Mouse (Mus musculus) MEL (cell line): ENCODE data around the gene Inip. TPM values are rescaled to one million over a fixed set of nuclear protein-coding genes. Genes with fewer than 3 reads are reported as not detected.
A peak's percentile ranks its signal among the peaks of the same experiment; 100 is the strongest.

Experiments
- DNase-seq: peaks from one replicate; pipeline ENCODE4 v3.0.0; 2011; ENCODE audit warnings: low read depth, low spot score
- H3K27ac ChIP-seq: 2 replicates; pipeline ENCODE4 v1.5.1; 2012; ENCODE audit warnings: low read depth, mild to moderate bottlenecking, control low read depth, low read length, moderate library complexity; ENCODE audit not compliant: control insufficient read depth
- H3K27me3 ChIP-seq, 2 experiments: fragments of 150-350 bp in 1 of 2; sonication (generic) in 1 of 2; 2 replicates each; pipeline ENCODE4 v1.6.1; 2012; ENCODE audit warnings: low read length in 2 of 2, mild to moderate bottlenecking in 2 of 2, improper control_type of control experiment in 1 of 2, moderate library complexity in 1 of 2; ENCODE audit not compliant: insufficient read depth in 2 of 2, control insufficient read depth in 1 of 2
- H3K36me3 ChIP-seq, 2 experiments: 2 replicates each; pipeline ENCODE4 v1.6.1; 2012 to 2014; ENCODE audit warnings: low read length in 2 of 2, improper control_type of control experiment in 1 of 2, inconsistent platforms in 1 of 2, mild to moderate bottlenecking in 1 of 2; ENCODE audit not compliant: insufficient read depth in 2 of 2, control insufficient read depth in 1 of 2
- H3K4me1 ChIP-seq, 2 experiments: fragments of 150-350 bp in 1 of 2; sonication (generic) in 1 of 2; 2 replicates each; pipeline ENCODE4 v1.6.1; 2012; ENCODE audit warnings: low read length in 2 of 2, improper control_type of control experiment in 1 of 2, mild to moderate bottlenecking in 1 of 2; ENCODE audit not compliant: insufficient read depth in 2 of 2, control insufficient read depth in 1 of 2
- H3K4me3 ChIP-seq, 2 experiments: fragments of 150-350 bp in 1 of 2; sonication (generic) in 1 of 2; 2 replicates each; pipeline ENCODE4 v1.5.1; 2012; ENCODE audit warnings: low read depth in 2 of 2, low read length in 2 of 2, mild to moderate bottlenecking in 2 of 2, moderate library complexity in 2 of 2, control low read depth in 1 of 2, improper control_type of control experiment in 1 of 2; ENCODE audit not compliant: control insufficient read depth in 1 of 2, insufficient read depth in 1 of 2
- H3K79me2 ChIP-seq: 2 replicates; pipeline ENCODE4 v1.6.1; 2012; ENCODE audit warnings: mild to moderate bottlenecking, low read length, moderate library complexity; ENCODE audit not compliant: control insufficient read depth, poor library complexity, insufficient read depth
- H3K9ac ChIP-seq: 2 replicates; pipeline ENCODE4 v1.6.1; 2012; ENCODE audit warnings: low read depth, mild to moderate bottlenecking, control low read depth, low read length, moderate library complexity; ENCODE audit not compliant: control insufficient read depth, poor library complexity, severe bottlenecking
- H3K9me3 ChIP-seq: fragments of 150-350 bp; sonication (generic); replicated peaks from 2 replicates; pipeline ENCODE4 v1.6.1; 2012; ENCODE audit warnings: mild to moderate bottlenecking, low read length, improper control_type of control experiment, moderate library complexity; ENCODE audit not compliant: insufficient read depth
- BHLHE40 ChIP-seq: IDR thresholded peaks from 2 replicates; pipeline ENCODE4 v1.6.1; 2012; ENCODE audit warnings: low read depth, mild to moderate bottlenecking, inconsistent platforms, low read length, improper control_type of control experiment, borderline replicate concordance
- CHD1 ChIP-seq: IDR thresholded peaks from 2 replicates; pipeline ENCODE4 v1.6.1; 2012; ENCODE audit warnings: low read depth, mild to moderate bottlenecking, inconsistent platforms, low read length, improper control_type of control experiment
- CTCF ChIP-seq, 3 experiments: IDR thresholded peaks in 2 of 3; conservative IDR thresholded peaks in 1 of 3; 2 replicates each; pipeline ENCODE4 v1.5.1; 2011 to 2012; ENCODE audit warnings: low read length in 3 of 3, low read depth in 2 of 3, mild to moderate bottlenecking in 2 of 3, improper control_type of control experiment in 1 of 3, inconsistent platforms in 1 of 3, mixed read lengths in 1 of 3, moderate library complexity in 1 of 3; ENCODE audit not compliant: control insufficient read depth in 1 of 3, insufficient read depth in 1 of 3, poor library complexity in 1 of 3, severe bottlenecking in 1 of 3
- ETS1 ChIP-seq: IDR thresholded peaks from 2 replicates; pipeline ENCODE4 v1.6.1; 2012; ENCODE audit warnings: low read depth, mild to moderate bottlenecking, inconsistent platforms, low read length, improper control_type of control experiment, moderate library complexity
- GABPA ChIP-seq: IDR thresholded peaks from 2 replicates; pipeline ENCODE4 v1.6.1; 2012; ENCODE audit warnings: low read depth, mild to moderate bottlenecking, inconsistent platforms, low read length, improper control_type of control experiment, moderate library complexity
- GATA1 ChIP-seq: IDR thresholded peaks from 2 replicates; pipeline ENCODE4 v1.6.1; 2011; ENCODE audit warnings: low read depth, low read length, improper control_type of control experiment
- HCFC1 ChIP-seq: IDR thresholded peaks from 2 replicates; pipeline ENCODE4 v1.6.1; 2012; ENCODE audit warnings: low read depth, mild to moderate bottlenecking, inconsistent platforms, low read length, improper control_type of control experiment, moderate library complexity
- JUND ChIP-seq: IDR thresholded peaks from 2 replicates; pipeline ENCODE4 v1.6.1; 2011; ENCODE audit warnings: low read depth, mild to moderate bottlenecking, improper control_type of control experiment, low read length
- KAT2A ChIP-seq: conservative IDR thresholded peaks from 2 replicates; pipeline ENCODE4 v1.6.1; 2012; ENCODE audit warnings: low read depth, low read length, improper control_type of control experiment, inconsistent platforms
- MAFK ChIP-seq: IDR thresholded peaks from 2 replicates; pipeline ENCODE4 v1.6.1; 2011; ENCODE audit warnings: low read depth, mild to moderate bottlenecking, low read length, improper control_type of control experiment, borderline replicate concordance
- MAX ChIP-seq: IDR thresholded peaks from 2 replicates; pipeline ENCODE4 v1.6.1; 2011; ENCODE audit warnings: low read length, improper control_type of control experiment
- MAZ ChIP-seq: IDR thresholded peaks from 2 replicates; pipeline ENCODE4 v1.6.1; 2012; ENCODE audit warnings: low read depth, mild to moderate bottlenecking, inconsistent platforms, low read length, improper control_type of control experiment
- MXI1 ChIP-seq: IDR thresholded peaks from 2 replicates; pipeline ENCODE4 v1.6.1; 2011; ENCODE audit warnings: mild to moderate bottlenecking, low read depth, low read length, improper control_type of control experiment
- MYB ChIP-seq: IDR thresholded peaks from 2 replicates; pipeline ENCODE4 v1.6.1; 2011; ENCODE audit warnings: mild to moderate bottlenecking, low read depth, low read length, improper control_type of control experiment
- NELFE ChIP-seq: IDR thresholded peaks from 2 replicates; pipeline ENCODE4 v1.6.1; 2011; ENCODE audit warnings: low read depth, low read length, improper control_type of control experiment
- NRF1 ChIP-seq: IDR thresholded peaks from 2 replicates; pipeline ENCODE4 v1.6.1; 2014; ENCODE audit warnings: low read depth, mild to moderate bottlenecking, inconsistent platforms, low read length, improper control_type of control experiment, moderate library complexity; ENCODE audit not compliant: poor library complexity, insufficient read depth, severe bottlenecking
- POLR2A ChIP-seq, 2 experiments: IDR thresholded peaks; 2 replicates each; pipeline ENCODE4 v1.6.1; 2011 to 2012; ENCODE audit warnings: low read length in 2 of 2, mild to moderate bottlenecking in 2 of 2, control low read depth in 1 of 2, improper control_type of control experiment in 1 of 2, low read depth in 1 of 2, moderate library complexity in 1 of 2; ENCODE audit not compliant: control insufficient read depth in 1 of 2, insufficient read depth in 1 of 2, poor library complexity in 1 of 2
- POLR2AphosphoS2 ChIP-seq: IDR thresholded peaks from 2 replicates; pipeline ENCODE4 v1.6.1; 2011; ENCODE audit warnings: low read length, improper control_type of control experiment
- RAD21 ChIP-seq: IDR thresholded peaks from 2 replicates; pipeline ENCODE4 v1.6.1; 2011; ENCODE audit warnings: mild to moderate bottlenecking, low read depth, low read length, improper control_type of control experiment
- RCOR1 ChIP-seq: IDR thresholded peaks from 2 replicates; pipeline ENCODE4 v1.6.1; 2012; ENCODE audit warnings: low read depth, mild to moderate bottlenecking, inconsistent platforms, low read length, improper control_type of control experiment
- SIN3A ChIP-seq: IDR thresholded peaks from 2 replicates; pipeline ENCODE4 v1.6.1; 2012; ENCODE audit warnings: low read length, improper control_type of control experiment, inconsistent platforms
- SMC3 ChIP-seq: IDR thresholded peaks from 2 replicates; pipeline ENCODE4 v1.6.1; 2011; ENCODE audit warnings: low read depth, low read length, improper control_type of control experiment
- TAL1 ChIP-seq: IDR thresholded peaks from 2 replicates; pipeline ENCODE4 v1.6.1; 2012; ENCODE audit warnings: mild to moderate bottlenecking, inconsistent platforms, low read length, moderate library complexity, mixed read lengths
- TCF12 ChIP-seq: IDR thresholded peaks from 2 replicates; pipeline ENCODE4 v1.6.1; 2014; ENCODE audit warnings: low read depth, mild to moderate bottlenecking, inconsistent platforms, low read length, improper control_type of control experiment, moderate library complexity
- UBTF ChIP-seq: IDR thresholded peaks from 2 replicates; pipeline ENCODE4 v1.6.1; 2012; ENCODE audit warnings: low read depth, mild to moderate bottlenecking, inconsistent platforms, low read length, improper control_type of control experiment, moderate library complexity, borderline replicate concordance; ENCODE audit not compliant: insufficient read depth
- USF1 ChIP-seq: IDR thresholded peaks from 2 replicates; pipeline ENCODE4 v1.6.1; 2014; ENCODE audit warnings: low read depth, mild to moderate bottlenecking, inconsistent platforms, low read length, improper control_type of control experiment, moderate library complexity
- ZMIZ1 ChIP-seq: IDR thresholded peaks from 2 replicates; pipeline ENCODE4 v1.6.1; 2012; ENCODE audit warnings: low read depth, mild to moderate bottlenecking, inconsistent platforms, low read length, improper control_type of control experiment, moderate library complexity
- polyA plus RNA-seq, 2 experiments: library from polyadenylated mRNA; stranded (reverse) in 1 of 2; unstranded in 1 of 2; fragments of >175 nt in 1 of 2; fragments of >200 nt in 1 of 2; gene quantifications; 2 replicates each; pipeline versions ENCODE4 v1.2.1 to v1.2.4; 2012; ENCODE audit warnings: low replicate concordance in 2 of 2, low read depth in 1 of 2; ENCODE audit not compliant: insufficient read length in 2 of 2, insufficient read depth in 1 of 2, missing spikeins in 1 of 2
- total RNA-seq: library from RNA; depleted of rRNA; stranded (reverse); fragments of 300-350 nt; gene quantifications from 2 replicates; pipeline ENCODE4 v1.2.3, GENCODE M21; 2012

Inip gene
- total and polyA plus RNA-seq, 3 experiments, result 42.4 to 50.3 TPM; not detected in 1

DNA sequence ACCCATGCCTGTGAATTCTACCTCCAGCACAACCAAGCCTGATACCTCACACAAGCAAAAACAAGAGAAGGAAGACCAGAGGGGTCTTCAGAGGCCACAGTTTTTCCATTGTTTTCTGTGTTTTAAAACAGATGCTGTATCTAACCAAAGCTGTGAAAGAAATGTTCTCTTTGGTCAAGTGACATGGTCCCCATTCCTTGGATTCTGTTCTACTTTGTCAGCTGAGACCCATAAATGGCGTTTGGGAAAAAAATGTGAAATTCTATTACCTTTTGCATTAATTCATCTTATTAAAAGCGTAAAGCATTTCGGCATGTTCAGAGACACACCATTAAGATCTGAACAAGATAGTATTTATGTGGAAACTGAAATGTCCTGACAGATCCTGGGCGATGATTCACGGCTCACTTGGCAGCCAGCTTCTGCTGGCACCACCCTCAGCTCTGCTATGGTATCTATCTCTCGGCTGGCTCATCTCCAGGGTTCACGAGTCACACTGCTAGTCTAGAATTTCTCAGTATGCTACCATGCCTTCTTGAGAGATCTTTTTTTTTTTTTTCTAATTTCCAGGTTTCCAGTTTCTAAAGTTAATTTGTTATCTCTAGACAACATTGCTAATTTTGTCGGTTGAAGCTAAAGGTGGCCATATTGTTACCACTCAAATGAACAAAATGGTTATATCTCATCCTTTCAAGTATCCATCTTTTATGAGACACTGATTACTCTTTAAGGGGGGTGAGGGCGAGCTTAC lies 44.9 kb downstream of the Inip start (continued):
- no peak for TF ChIP-seq NELFE
- TF ChIP-seq BHLHE40, result peak; percentile 33; the same call in 1 of the 2 replicates
- TF ChIP-seq USF1, result no peak
- TF ChIP-seq MAZ, result no peak
- TF ChIP-seq TCF12, result peak; percentile 56; the same call in 1 of the 2 replicates
- no peak; the same call in none of the 2 replicates for TF ChIP-seq GATA1
- TF ChIP-seq RCOR1, result peak; percentile 74
- TF ChIP-seq CHD1, result no peak
- no peak; the same call in 1 of the 2 replicates for TF ChIP-seq SMC3
- TF ChIP-seq UBTF, result no peak
- TF ChIP-seq KAT2A, result no peak
- peak; percentile 78 for TF ChIP-seq ETS1
- peak; percentile 41 for TF ChIP-seq TAL1
- no peak for TF ChIP-seq POLR2AphosphoS2
- TF ChIP-seq JUND, result no peak

DNA sequence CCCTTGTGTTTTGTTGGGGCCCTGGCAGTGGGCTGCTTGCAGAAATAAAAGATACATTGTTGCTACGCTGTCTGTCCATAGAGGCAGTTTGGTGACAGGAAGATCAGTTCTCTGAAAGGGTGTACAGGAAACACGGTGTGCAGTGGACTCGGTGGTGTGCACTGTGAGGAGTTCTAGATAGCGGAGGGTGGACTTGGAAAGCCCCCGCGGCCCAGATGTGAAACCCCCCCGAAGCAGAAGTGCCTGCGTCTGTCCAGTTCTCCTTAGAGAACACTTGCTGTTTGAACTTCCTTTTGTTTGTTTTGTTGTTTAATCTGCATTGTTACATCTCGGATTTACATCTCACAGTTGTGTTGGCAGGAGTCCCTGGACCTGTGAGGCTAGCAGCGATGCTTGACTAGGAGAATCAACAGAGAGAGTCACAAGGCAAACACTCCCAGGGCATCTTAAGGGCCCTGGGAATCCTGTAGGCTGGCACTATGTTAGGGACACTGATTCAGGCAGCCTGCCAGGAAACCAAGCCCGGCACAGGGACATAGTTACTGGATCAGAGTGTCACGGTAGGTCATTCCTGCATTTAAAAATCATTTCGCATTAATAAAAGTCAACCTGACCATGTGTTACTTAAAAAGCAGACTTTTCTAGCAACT lies 47.8 kb downstream of the Inip start:
- Histone ChIP-seq H3K4me3 (no peak overlapping the region), H3K9ac (no peak overlapping the region), H3K27ac (no peak overlapping the region), H3K27me3 (no peaks in the 10 kb centered on the region), H3K79me2 (no peaks in the 10 kb centered on the region), H3K4me1 (peaks cover 9 to 17% of the 10 kb centered on the region in 2 experiments), H3K9me3 (no peaks in the 10 kb centered on the region), H3K36me3 (peaks cover 0 to 15% of the 10 kb centered on the region in 2 experiments; a peak in 2 of 4 replicates)
- no peak for TF ChIP-seq SMC3
- no peak for TF ChIP-seq BHLHE40
- no peak for TF ChIP-seq CTCF (IDR thresholded peaks at IDR 0.05 in 2 of 3, conservative IDR thresholded peaks at IDR 0.05 in 1 of 3; ENCODE audit: control insufficient read depth in 1 of 3, insufficient read depth in 1 of 3, low read depth in 2 of 3, low read length in 3 of 3, poor library complexity in 1 of 3, severe bottlenecking in 1 of 3)
- no peak for TF ChIP-seq NELFE
- TF ChIP-seq POLR2A (IDR thresholded peaks at IDR 0.05; ENCODE audit: control insufficient read depth in 1 of 2, insufficient read depth in 1 of 2, low read depth in 1 of 2, low read length in 2 of 2, poor library complexity in 1 of 2), result no peak
- TF ChIP-seq KAT2A, result no peak
- no peak for TF ChIP-seq GABPA
- TF ChIP-seq MYB, result no peak
- no peak for TF ChIP-seq ZMIZ1
- no peak for TF ChIP-seq CHD1
- no peak for TF ChIP-seq MAX
- no peak for TF ChIP-seq HCFC1
- no peak for TF ChIP-seq ETS1
- no peak for TF ChIP-seq TAL1
- no peak for TF ChIP-seq SIN3A
- TF ChIP-seq RAD21, result no peak
- no peak for TF ChIP-seq NRF1
- no peak for TF ChIP-seq RCOR1
- no peak for TF ChIP-seq MAFK
- TF ChIP-seq MXI1, result no peak
- no peak for DNase-seq
